Mouse (Mus musculus): ENCODE measurements around the gene Zfp787. TPM values are rescaled to one million over a fixed set of nuclear protein-coding genes. Genes with fewer than 3 reads are reported as not detected.

The Zfp787 gene
- 38.4 and 44.0 TPM in 2 replicates for polyA plus RNA-seq (2012; rRNA removed)

GRCm38 (mm10) chr7:6155901-6156411 is at the start of gene Zfp787:
TSS of gene Zfp787 (minus strand) at chr7:6155997.
- peak; percentile 95 for DNase-seq
- Histone ChIP-seq H3K4me3 (replicated peaks; ENCODE audit: extremely low read depth, low read depth, low read length) (peak within 1 kb of the TSS; percentile 73), H3K4me1 (ENCODE audit: control insufficient read depth, insufficient read depth, low read length) (peaks cover 23% of the 10 kb centered on the region)
- TF ChIP-seq CTCF (IDR thresholded peaks at IDR 0.05; ENCODE audit: insufficient read depth, low read length) (no peak), POLR2A (IDR thresholded peaks at IDR 0.05; ENCODE audit: borderline replicate concordance, extremely low read depth, low read depth, low read length) (peak; percentile 40; the same call in 1 of the 2 replicates)
- under 1% methylated on average over 50 of the region's 54 CpGs for WGBS

GRCm38 (mm10) chr7:6204200-6204599 is 48.4 kb upstream of the Zfp787 start:
- Histone ChIP-seq H3K4me3 (replicated peaks; ENCODE audit: extremely low read depth, low read depth, low read length) (no peak overlapping the region), H3K4me1 (ENCODE audit: control insufficient read depth, insufficient read depth, low read length) (no peaks in the 10 kb centered on the region)
- 64% methylated on average over 3 of the region's 3 CpGs for WGBS
- no peak for DNase-seq
- TF ChIP-seq CTCF (IDR thresholded peaks at IDR 0.05; ENCODE audit: insufficient read depth, low read length) (no peak), POLR2A (IDR thresholded peaks at IDR 0.05; ENCODE audit: borderline replicate concordance, extremely low read depth, low read depth, low read length) (no peak)

- no peak for DNase-seq
- 41% methylated on average over 3 of the region's 3 CpGs for WGBS
- Histone ChIP-seq H3K4me1 (ENCODE audit: control insufficient read depth, insufficient read depth, low read length) (no peaks in the 10 kb centered on the region), H3K4me3 (replicated peaks; ENCODE audit: extremely low read depth, low read depth, low read length) (no peak within 1 kb of the TSS)
- TF ChIP-seq POLR2A (IDR thresholded peaks at IDR 0.05; ENCODE audit: borderline replicate concordance, extremely low read depth, low read depth, low read length) (no peak), CTCF (IDR thresholded peaks at IDR 0.05; ENCODE audit: insufficient read depth, low read length) (no peak)
These were observed 41.0 kb upstream of the Zfp787 start, which contains the start of gene Galp for GRCm38 (mm10) chr7:6196790-6197189. TSS of gene Galp (plus strand) at chr7:6197090.

- no peak overlapping the region for H3K4me3 ChIP-seq (replicated peaks; ENCODE audit: extremely low read depth, low read depth, low read length)
- H3K4me1 ChIP-seq (ENCODE audit: control insufficient read depth, insufficient read depth, low read length), result no peaks in the 10 kb centered on the region
- no peak for DNase-seq
- TF ChIP-seq POLR2A (IDR thresholded peaks at IDR 0.05; ENCODE audit: borderline replicate concordance, extremely low read depth, low read depth, low read length) (no peak), CTCF (IDR thresholded peaks at IDR 0.05; ENCODE audit: insufficient read depth, low read length) (peak; percentile 32; the same call in 1 of the 2 replicates)
- 45% methylated on average over 2 of the region's 2 CpGs for WGBS
These were observed 40.0 kb upstream of the Zfp787 start for GRCm38 (mm10) chr7:6195777-6196176.

GRCm38 (mm10) chr7:6194129-6194528 is 38.3 kb upstream of the Zfp787 start:
- Histone ChIP-seq H3K4me1 (ENCODE audit: control insufficient read depth, insufficient read depth, low read length) (no peaks in the 10 kb centered on the region), H3K4me3 (replicated peaks; ENCODE audit: extremely low read depth, low read depth, low read length) (no peak overlapping the region)
- WGBS, result 20% methylated on average over 5 of the region's 5 CpGs
- peak; percentile 43 for DNase-seq
- TF ChIP-seq POLR2A (IDR thresholded peaks at IDR 0.05; ENCODE audit: borderline replicate concordance, extremely low read depth, low read depth, low read length), result no peak
- peak; percentile 88 for TF ChIP-seq CTCF (IDR thresholded peaks at IDR 0.05; ENCODE audit: insufficient read depth, low read length)

- TF ChIP-seq CTCF (IDR thresholded peaks at IDR 0.05; ENCODE audit: insufficient read depth, low read length), result peak; percentile 60
- no peak for TF ChIP-seq POLR2A (IDR thresholded peaks at IDR 0.05; ENCODE audit: borderline replicate concordance, extremely low read depth, low read depth, low read length)
- Histone ChIP-seq H3K4me1 (ENCODE audit: control insufficient read depth, insufficient read depth, low read length) (no peaks in the 10 kb centered on the region), H3K4me3 (replicated peaks; ENCODE audit: extremely low read depth, low read depth, low read length) (no peak overlapping the region)
- DNase-seq, result peak; percentile 76
- WGBS, result 29% methylated on average over 3 of the region's 3 CpGs
These were observed 35.6 kb upstream of the Zfp787 start for GRCm38 (mm10) chr7:6191376-6191775.

- DNase-seq, result no peak
- Histone ChIP-seq H3K4me3 (replicated peaks; ENCODE audit: extremely low read depth, low read depth, low read length) (no peak overlapping the region), H3K4me1 (ENCODE audit: control insufficient read depth, insufficient read depth, low read length) (no peaks in the 10 kb centered on the region)
- WGBS, result 66% methylated on average over 45 of the region's 45 CpGs
- TF ChIP-seq POLR2A (IDR thresholded peaks at IDR 0.05; ENCODE audit: borderline replicate concordance, extremely low read depth, low read depth, low read length) (no peak), CTCF (IDR thresholded peaks at IDR 0.05; ENCODE audit: insufficient read depth, low read length) (no peak)
These were observed 33.7 kb upstream of the Zfp787 start for GRCm38 (mm10) chr7:6189542-6189941.

GRCm38 (mm10) chr7:6186756-6187155 is 31.0 kb upstream of the Zfp787 start:
- no peaks in the 10 kb centered on the region for H3K4me1 ChIP-seq (ENCODE audit: control insufficient read depth, insufficient read depth, low read length)
- 79% methylated on average over 2 of the region's 2 CpGs for WGBS
- no peak overlapping the region for H3K4me3 ChIP-seq (replicated peaks; ENCODE audit: extremely low read depth, low read depth, low read length)
- TF ChIP-seq CTCF (IDR thresholded peaks at IDR 0.05; ENCODE audit: insufficient read depth, low read length), result no peak
- TF ChIP-seq POLR2A (IDR thresholded peaks at IDR 0.05; ENCODE audit: borderline replicate concordance, extremely low read depth, low read depth, low read length), result no peak
- DNase-seq, result no peak

- DNase-seq, result no peak
These were observed 30.4 kb upstream of the Zfp787 start for GRCm38 (mm10) chr7:6186176-6186575.

GRCm38 (mm10) chr7:6185391-6185790 is 29.6 kb upstream of the Zfp787 start:
- Histone ChIP-seq H3K4me3 (replicated peaks; ENCODE audit: extremely low read depth, low read depth, low read length) (no peak overlapping the region), H3K4me1 (ENCODE audit: control insufficient read depth, insufficient read depth, low read length) (no peaks in the 10 kb centered on the region)
- no peak for DNase-seq
- 80% methylated on average over 1 of the region's 1 CpGs for WGBS
- TF ChIP-seq POLR2A (IDR thresholded peaks at IDR 0.05; ENCODE audit: borderline replicate concordance, extremely low read depth, low read depth, low read length) (no peak), CTCF (IDR thresholded peaks at IDR 0.05; ENCODE audit: insufficient read depth, low read length) (no peak)

More at GRCm38 (mm10) chr7:6186176-6186575, 30.4 kb upstream of the Zfp787 start:
- 83% methylated on average over 2 of the region's 2 CpGs for WGBS
- no peak overlapping the region for H3K4me3 ChIP-seq (replicated peaks; ENCODE audit: extremely low read depth, low read depth, low read length)
- no peaks in the 10 kb centered on the region for H3K4me1 ChIP-seq (ENCODE audit: control insufficient read depth, insufficient read depth, low read length)
- no peak for TF ChIP-seq CTCF (IDR thresholded peaks at IDR 0.05; ENCODE audit: insufficient read depth, low read length)
- no peak for TF ChIP-seq POLR2A (IDR thresholded peaks at IDR 0.05; ENCODE audit: borderline replicate concordance, extremely low read depth, low read depth, low read length)
